Mouse (Mus musculus) skeletal muscle tissue, adult 2 months (tissue): ENCODE measurements around the gene Ascc2.
A peak's percentile ranks its signal among the peaks of the same experiment; 100 is the strongest.
"Not testable (repeated sequence)": the region's sequence is repeated elsewhere in the genome, so short reads cannot be mapped to it uniquely, and the experiment has no call there.

Source experiments
- DNase-seq: peaks from one replicate; pipeline ENCODE4 v3.0.0-alpha.2; 2012; ENCODE audit warnings: low read depth, low spot score

The Ascc2 gene

DNA sequence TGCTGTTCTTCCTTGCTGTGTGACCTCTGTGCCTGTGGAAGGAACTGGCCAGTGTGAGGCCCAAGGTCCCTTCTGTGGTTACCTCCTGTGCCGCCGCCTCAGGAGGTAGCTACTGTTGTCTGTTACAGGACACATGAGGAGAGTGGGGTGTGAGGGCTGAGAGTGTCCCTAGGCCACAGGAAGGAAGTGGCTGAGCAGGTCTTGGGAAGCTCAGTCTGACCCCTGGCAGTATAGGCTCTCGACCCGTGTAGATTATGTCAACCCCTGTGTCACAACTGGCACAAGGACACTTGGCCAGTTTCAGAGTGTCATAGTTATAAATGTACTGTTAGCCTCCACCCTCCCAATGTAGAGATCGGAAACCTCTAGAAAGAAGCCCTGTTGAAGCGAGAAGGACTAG is 46.0 kb downstream of the Ascc2 start:
- no peak for DNase-seq

GRCm38 (mm10) chr11:4684186-4684585 is 46.6 kb downstream of the Ascc2 start:
- no peak for DNase-seq

GRCm38 (mm10) chr11:4685071-4685470 is 47.5 kb downstream of the Ascc2 start:
- no peak for DNase-seq

DNA sequence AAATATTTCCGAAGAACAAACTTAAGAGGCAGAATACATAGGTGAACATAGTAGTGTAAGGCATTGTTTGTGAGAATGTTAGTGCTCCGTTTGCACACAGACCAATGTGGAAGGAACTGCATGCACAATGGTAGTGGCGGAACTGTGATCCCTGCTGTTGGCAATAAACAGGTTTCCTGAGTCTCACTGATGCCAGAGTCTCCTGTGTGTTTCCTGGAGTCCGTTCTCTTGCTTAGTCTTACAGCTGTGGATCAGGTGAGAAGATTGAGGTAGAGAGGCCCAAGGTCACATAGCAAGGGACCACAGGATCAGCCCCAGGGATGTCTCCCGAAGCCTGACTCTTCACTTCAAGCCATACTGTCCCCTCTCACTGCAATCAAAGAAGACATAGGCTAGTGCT is 48.0 kb downstream of the Ascc2 start:
- no peak for DNase-seq

GRCm38 (mm10) chr11:4687027-4687426 is 49.5 kb downstream of the Ascc2 start:
- DNase-seq = no peak

DNA sequence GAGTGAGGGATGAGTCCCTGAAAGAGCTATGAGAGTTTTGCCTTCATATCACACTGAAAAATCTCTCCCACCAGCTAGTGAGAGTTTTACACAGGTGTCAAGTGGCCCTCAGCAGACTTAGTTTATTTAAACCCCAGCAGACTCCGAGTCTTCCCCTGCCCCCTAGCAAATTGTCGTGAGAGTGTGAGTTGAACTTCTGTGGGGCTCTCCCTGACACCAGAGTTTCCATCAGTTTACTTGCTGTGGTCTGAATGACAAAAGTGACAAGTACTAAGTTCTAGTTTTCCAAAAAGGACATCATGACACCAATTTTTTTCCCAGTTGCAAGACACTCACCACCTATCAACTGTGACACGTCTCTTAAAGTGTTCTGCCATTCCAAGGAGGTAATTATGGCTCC is 50.3 kb downstream of the Ascc2 start:
- DNase-seq = no peak

DNA sequence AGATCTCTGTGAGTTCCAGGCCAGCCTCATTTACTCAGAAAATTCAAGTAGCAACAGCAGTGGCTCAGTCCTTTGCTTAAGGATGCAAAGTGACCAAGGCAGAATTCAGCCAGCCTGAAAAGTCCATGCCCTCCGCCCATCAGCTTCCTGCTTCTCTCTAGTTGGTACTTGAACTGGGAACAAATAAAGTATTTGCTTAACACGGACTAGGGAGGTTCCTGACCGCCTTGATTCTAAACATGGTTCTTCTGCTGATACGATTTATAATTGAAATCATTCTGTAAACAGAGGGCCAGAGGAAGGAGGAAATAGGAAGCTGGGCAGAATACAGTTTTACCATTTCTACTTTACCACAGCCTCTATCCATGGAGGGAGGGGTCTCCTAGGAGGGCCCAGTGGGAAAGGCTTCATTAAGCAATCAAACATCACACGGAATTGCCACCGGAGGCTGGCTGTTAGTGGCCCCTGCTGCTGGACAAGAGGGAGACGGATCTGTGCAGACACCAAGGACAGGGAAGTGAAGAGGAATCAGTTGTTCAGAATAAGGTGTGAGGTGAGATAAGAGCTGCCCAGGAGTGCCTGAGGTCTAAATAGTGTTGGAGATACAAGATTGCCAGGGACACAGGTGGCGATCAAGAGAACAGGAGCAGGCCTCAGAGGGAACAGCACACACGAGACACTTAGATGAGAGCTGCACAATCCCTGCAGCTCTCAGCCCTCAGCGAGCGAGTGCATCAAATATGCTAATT is 51.3 kb downstream of the Ascc2 start:
- no peak for DNase-seq

DNA sequence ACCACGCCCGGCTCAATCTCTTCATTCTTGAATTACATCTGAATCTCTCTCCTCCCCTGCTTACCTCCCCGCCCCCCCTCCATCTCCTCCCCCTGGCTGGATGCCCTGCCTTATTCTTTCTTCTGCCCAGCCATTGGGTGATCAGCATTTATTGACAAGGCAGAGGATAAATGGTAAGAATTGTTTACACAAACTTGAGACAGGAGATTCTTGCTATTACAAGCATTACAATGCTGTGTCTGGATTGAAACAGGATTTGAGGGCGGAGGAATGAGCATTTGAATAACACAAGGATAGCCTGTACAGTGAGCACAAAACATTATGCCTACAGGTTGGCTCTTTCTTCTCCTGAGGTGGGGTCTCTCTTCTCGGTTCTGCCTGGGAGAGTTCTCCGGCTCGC is 52.8 kb downstream of the Ascc2 start:
- no peak for DNase-seq

GRCm38 (mm10) chr11:4691213-4691612 is 53.7 kb downstream of the Ascc2 start:
- DNase-seq = no peak

- DNase-seq = no peak
These were observed 54.6 kb downstream of the Ascc2 start for GRCm38 (mm10) chr11:4692162-4692561.

GRCm38 (mm10) chr11:4697043-4697983 is 59.8 kb downstream of the Ascc2 start:
- peak; percentile 19 for DNase-seq

GRCm38 (mm10) chr11:4700726-4701125 is 63.2 kb downstream of the Ascc2 start:
- no peak for DNase-seq

- peak; percentile 26 for DNase-seq
These were observed 66.1 kb downstream of the Ascc2 start for GRCm38 (mm10) chr11:4703688-4704071.

GRCm38 (mm10) chr11:4704072-4704964 is 66.8 kb downstream of the Ascc2 start, which contains the start of the genes Uqcr10 and Zmat5:
TSS of gene Uqcr10 (minus strand) at chr11:4704342.
TSS of gene Zmat5 (plus strand) at chr11:4704678.
- peak; percentile 93 for DNase-seq

DNA sequence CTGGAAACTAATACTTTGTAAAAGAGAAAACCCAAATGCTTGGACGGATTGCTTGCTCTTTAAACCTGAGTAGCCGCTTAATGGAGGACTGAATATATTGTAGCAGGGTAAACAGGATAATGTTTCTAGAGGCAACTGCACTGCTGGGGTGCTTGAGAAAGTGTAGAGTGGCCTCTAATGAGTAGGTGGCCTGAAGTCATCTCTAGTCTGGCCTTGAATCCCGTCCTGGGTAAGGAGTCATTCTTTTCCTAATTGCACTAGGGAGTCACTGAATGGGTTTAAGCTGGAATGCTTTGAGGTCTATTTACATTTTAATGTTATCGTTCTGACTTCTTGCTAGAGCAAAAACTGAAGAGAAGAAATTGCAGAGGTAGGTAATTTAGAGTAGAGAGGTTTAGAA is 67.6 kb downstream of the Ascc2 start:
- no peak for DNase-seq

DNA sequence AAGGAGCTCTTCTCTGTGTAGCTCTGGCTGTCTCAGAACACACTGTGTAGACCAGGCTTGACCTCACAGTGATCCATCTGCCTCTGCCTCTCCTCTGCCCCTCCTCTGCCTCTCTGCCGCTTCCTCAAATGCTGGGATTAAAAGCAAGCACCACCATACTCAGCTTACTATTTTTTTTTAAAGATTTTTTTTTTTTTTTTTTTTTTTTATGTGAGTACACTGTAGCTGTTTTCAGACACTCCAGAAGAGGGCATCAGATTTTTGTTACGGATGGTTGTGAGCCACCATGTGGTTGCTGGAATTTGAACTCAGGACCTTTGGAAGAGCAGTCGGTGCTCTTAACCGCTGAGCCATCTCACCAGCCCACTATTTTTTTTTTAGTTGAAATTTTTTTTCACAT is 72.6 kb downstream of the Ascc2 start:
- not testable (repeated sequence) for DNase-seq

DNA sequence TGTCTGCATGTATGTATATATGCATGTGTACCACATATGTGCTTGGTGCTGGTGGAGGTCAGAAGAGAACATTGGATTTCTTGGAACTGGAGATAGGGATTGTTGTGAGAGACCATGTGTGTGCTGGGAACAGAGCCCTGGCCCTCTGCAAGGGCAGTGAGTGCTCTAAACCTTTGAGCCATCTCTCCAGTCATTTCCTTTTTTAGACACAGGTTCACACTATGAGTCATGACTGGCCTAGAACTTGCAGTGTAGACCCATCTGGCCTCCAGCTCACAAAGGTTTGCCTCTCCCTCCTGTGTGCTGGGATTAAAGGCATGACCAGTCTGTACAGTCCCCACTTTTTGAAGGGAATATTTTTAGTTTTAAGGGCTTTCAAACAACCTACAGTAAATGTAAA is 75.3 kb downstream of the Ascc2 start:
- no peak for DNase-seq

DNA sequence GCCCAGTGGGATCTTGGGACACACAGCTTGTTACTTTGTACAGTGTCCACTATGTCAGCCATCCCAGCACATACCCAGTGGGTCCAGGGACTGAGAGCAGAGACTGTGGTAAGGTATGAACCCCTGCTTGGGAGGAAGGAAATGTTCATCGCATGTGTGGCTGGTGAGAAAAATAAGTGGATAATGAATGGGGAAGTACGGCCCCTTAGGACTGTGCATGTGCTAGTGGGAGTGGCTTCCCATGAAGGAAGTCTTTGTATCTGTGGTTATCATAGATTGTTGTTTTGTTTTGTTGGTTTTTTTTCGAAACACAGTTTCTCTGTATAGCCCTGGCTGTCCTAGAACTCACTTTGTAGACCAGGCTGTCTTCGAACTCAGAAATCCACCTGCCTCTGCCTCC is 77.2 kb downstream of the Ascc2 start:
- no peak for DNase-seq

DNA sequence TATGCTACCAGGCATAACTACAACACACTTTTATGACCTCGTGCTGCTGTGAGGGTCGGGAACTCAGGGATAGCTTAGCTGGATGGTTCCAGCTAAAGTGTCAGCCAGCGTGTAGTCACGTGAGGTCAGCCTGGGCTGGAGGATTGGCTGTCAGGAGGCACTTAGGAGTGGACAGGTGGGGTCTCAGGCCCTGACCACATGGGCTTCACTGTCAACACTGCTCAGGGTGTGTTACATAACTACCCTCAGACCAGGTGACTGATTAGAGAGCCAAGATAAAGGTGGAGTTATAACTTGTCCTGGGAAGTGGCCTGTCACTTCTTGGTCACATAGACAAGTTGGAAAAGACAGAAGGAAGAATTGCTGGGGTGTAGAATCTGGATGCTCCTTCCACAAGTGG is 78.0 kb downstream of the Ascc2 start:
- no peak for DNase-seq

DNA sequence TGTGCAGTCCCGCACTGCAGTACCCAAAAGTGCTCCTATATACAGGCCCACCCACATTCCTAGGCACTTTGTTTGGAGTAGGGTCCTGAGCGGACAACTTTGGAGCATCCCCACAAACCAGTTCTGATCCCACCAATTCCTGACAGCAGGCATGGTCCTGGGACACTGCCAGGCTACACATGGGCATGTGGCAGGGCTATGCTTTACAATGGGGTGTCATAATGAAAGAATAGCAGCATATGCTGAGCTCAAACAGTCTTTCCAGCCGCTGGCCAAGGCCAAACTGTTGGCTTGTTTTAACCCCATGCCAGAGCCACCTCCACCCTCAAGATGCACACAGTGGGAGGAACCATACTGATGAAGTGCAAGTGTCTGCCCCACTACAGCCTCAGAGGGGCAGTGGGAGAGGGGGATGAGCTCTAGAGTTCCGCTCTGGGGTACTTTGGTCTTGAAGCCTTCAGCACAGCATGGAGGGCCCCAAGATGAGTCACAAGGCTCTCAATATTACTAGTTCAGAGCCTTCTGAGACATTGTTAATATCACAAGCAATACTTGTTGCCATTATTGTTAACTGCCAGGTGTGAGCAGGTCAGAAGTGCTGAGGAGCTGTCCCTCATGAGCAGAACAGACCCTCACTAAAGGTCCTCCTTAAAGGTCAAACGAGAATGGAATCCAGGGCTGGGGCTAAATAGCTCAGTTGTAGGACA is 79.1 kb downstream of the Ascc2 start:
- no peak for DNase-seq

- DNase-seq = peak; percentile 36
These were observed 81.0 kb downstream of the Ascc2 start for GRCm38 (mm10) chr11:4718548-4718947.
